Mouse (Mus musculus): Measurements from ENCODE around the gene Scaf4. TPM values are rescaled to one million over a fixed set of nuclear protein-coding genes. Genes with fewer than 3 reads are reported as not detected.

Gene Scaf4
- polyA plus RNA-seq, 1 experiment from 2014 or later, result 25.6 TPM

- Histone ChIP-seq H3K27ac (ENCODE audit: low read length) (no peak overlapping the region), H3K27me3 (replicated peaks; ENCODE audit: control insufficient read depth, insufficient read depth, low read length) (no peaks in the 10 kb centered on the region), H3K36me3 (ENCODE audit: control insufficient read depth, insufficient read depth) (no peaks in the 10 kb centered on the region), H3K4me1 (replicated peaks; ENCODE audit: control insufficient read depth, insufficient read depth, low read length) (no peaks in the 10 kb centered on the region), H3K9me3 (ENCODE audit: control insufficient read depth, low read length) (no peaks in the 10 kb centered on the region), H3K9ac (replicated peaks; ENCODE audit: low read depth, low read length) (no peak overlapping the region), H3K4me3 (replicated peaks; ENCODE audit: low read length) (no peak overlapping the region), H3K4me2 (ENCODE audit: low read length) (no peak overlapping the region)
- WGBS, result 91% methylated on average over 11 of the region's 11 CpGs
- no peak for ATAC-seq
These were observed 69.4 kb downstream of the Scaf4 start for GRCm38 (mm10) chr16:90214731-90215565.

GRCm38 (mm10) chr16:90213477-90214339 lies 70.6 kb downstream of the Scaf4 start:
- Histone ChIP-seq H3K4me1 (replicated peaks; ENCODE audit: control insufficient read depth, insufficient read depth, low read length) (no peaks in the 10 kb centered on the region), H3K9ac (replicated peaks; ENCODE audit: low read depth, low read length) (no peak overlapping the region), H3K4me2 (ENCODE audit: low read length) (no peak overlapping the region), H3K9me3 (ENCODE audit: control insufficient read depth, low read length) (no peaks in the 10 kb centered on the region), H3K27me3 (replicated peaks; ENCODE audit: control insufficient read depth, insufficient read depth, low read length) (no peaks in the 10 kb centered on the region), H3K36me3 (ENCODE audit: control insufficient read depth, insufficient read depth) (no peaks in the 10 kb centered on the region), H3K4me3 (replicated peaks; ENCODE audit: low read length) (no peak overlapping the region), H3K27ac (ENCODE audit: low read length) (no peak overlapping the region)
- 75% methylated on average over 12 of the region's 12 CpGs for WGBS
- ATAC-seq, result no peak

GRCm38 (mm10) chr16:90211767-90212166 lies 72.5 kb downstream of the Scaf4 start:
- H3K27ac ChIP-seq (ENCODE audit: low read length), result no peak overlapping the region
- H3K4me2 ChIP-seq (ENCODE audit: low read length), result no peak overlapping the region
- WGBS, result 88% methylated on average over 8 of the region's 8 CpGs
- no peaks in the 10 kb centered on the region for H3K9me3 ChIP-seq (ENCODE audit: control insufficient read depth, low read length)
- no peaks in the 10 kb centered on the region for H3K36me3 ChIP-seq (ENCODE audit: control insufficient read depth, insufficient read depth)
- no peaks in the 10 kb centered on the region for H3K27me3 ChIP-seq (replicated peaks; ENCODE audit: control insufficient read depth, insufficient read depth, low read length)
- H3K4me3 ChIP-seq (replicated peaks; ENCODE audit: low read length), result no peak overlapping the region
- ATAC-seq, result no peak
- H3K9ac ChIP-seq (replicated peaks; ENCODE audit: low read depth, low read length), result no peak overlapping the region
- H3K4me1 ChIP-seq (replicated peaks; ENCODE audit: control insufficient read depth, insufficient read depth, low read length), result no peaks in the 10 kb centered on the region

- Histone ChIP-seq H3K4me1 (replicated peaks; ENCODE audit: control insufficient read depth, insufficient read depth, low read length) (no peaks in the 10 kb centered on the region), H3K4me2 (ENCODE audit: low read length) (no peak overlapping the region), H3K4me3 (replicated peaks; ENCODE audit: low read length) (no peak overlapping the region), H3K27me3 (replicated peaks; ENCODE audit: control insufficient read depth, insufficient read depth, low read length) (no peaks in the 10 kb centered on the region), H3K27ac (ENCODE audit: low read length) (no peak overlapping the region), H3K36me3 (ENCODE audit: control insufficient read depth, insufficient read depth) (no peaks in the 10 kb centered on the region), H3K9me3 (ENCODE audit: control insufficient read depth, low read length) (no peaks in the 10 kb centered on the region), H3K9ac (replicated peaks; ENCODE audit: low read depth, low read length) (no peak overlapping the region)
- ATAC-seq, result no peak
- 86% methylated on average over 10 of the region's 10 CpGs for WGBS
These were observed 73.6 kb downstream of the Scaf4 start for GRCm38 (mm10) chr16:90210717-90211116.

GRCm38 (mm10) chr16:90208996-90209395 lies 75.3 kb downstream of the Scaf4 start:
- Histone ChIP-seq H3K27me3 (replicated peaks; ENCODE audit: control insufficient read depth, insufficient read depth, low read length) (no peaks in the 10 kb centered on the region), H3K9me3 (ENCODE audit: control insufficient read depth, low read length) (no peaks in the 10 kb centered on the region), H3K27ac (ENCODE audit: low read length) (no peak overlapping the region), H3K4me3 (replicated peaks; ENCODE audit: low read length) (no peak overlapping the region), H3K4me1 (replicated peaks; ENCODE audit: control insufficient read depth, insufficient read depth, low read length) (no peaks in the 10 kb centered on the region), H3K36me3 (ENCODE audit: control insufficient read depth, insufficient read depth) (no peaks in the 10 kb centered on the region), H3K9ac (replicated peaks; ENCODE audit: low read depth, low read length) (no peak overlapping the region), H3K4me2 (ENCODE audit: low read length) (no peak overlapping the region)
- ATAC-seq, result no peak
- 82% methylated on average over 3 of the region's 3 CpGs for WGBS

GRCm38 (mm10) chr16:90204868-90205267 lies 79.4 kb downstream of the Scaf4 start:
- no peaks in the 10 kb centered on the region for H3K9me3 ChIP-seq (ENCODE audit: control insufficient read depth, low read length)
- H3K4me3 ChIP-seq (replicated peaks; ENCODE audit: low read length), result no peak overlapping the region
- no peak overlapping the region for H3K4me2 ChIP-seq (ENCODE audit: low read length)
- no peaks in the 10 kb centered on the region for H3K4me1 ChIP-seq (replicated peaks; ENCODE audit: control insufficient read depth, insufficient read depth, low read length)
- no peaks in the 10 kb centered on the region for H3K27me3 ChIP-seq (replicated peaks; ENCODE audit: control insufficient read depth, insufficient read depth, low read length)
- no peak overlapping the region for H3K9ac ChIP-seq (replicated peaks; ENCODE audit: low read depth, low read length)
- 99% methylated on average over 2 of the region's 2 CpGs for WGBS
- H3K36me3 ChIP-seq (ENCODE audit: control insufficient read depth, insufficient read depth), result no peaks in the 10 kb centered on the region
- no peak for ATAC-seq
- H3K27ac ChIP-seq (ENCODE audit: low read length), result no peak overlapping the region

- no peak overlapping the region for H3K9ac ChIP-seq (replicated peaks; ENCODE audit: low read depth, low read length)
- no peaks in the 10 kb centered on the region for H3K9me3 ChIP-seq (ENCODE audit: control insufficient read depth, low read length)
- H3K4me3 ChIP-seq (replicated peaks; ENCODE audit: low read length), result no peak overlapping the region
- H3K36me3 ChIP-seq (ENCODE audit: control insufficient read depth, insufficient read depth), result no peaks in the 10 kb centered on the region
- no peaks in the 10 kb centered on the region for H3K4me1 ChIP-seq (replicated peaks; ENCODE audit: control insufficient read depth, insufficient read depth, low read length)
- no peak overlapping the region for H3K4me2 ChIP-seq (ENCODE audit: low read length)
- no peak overlapping the region for H3K27ac ChIP-seq (ENCODE audit: low read length)
- WGBS, result 92% methylated on average over 6 of the region's 6 CpGs
- no peak for ATAC-seq
- no peaks in the 10 kb centered on the region for H3K27me3 ChIP-seq (replicated peaks; ENCODE audit: control insufficient read depth, insufficient read depth, low read length)
These were observed 80.9 kb downstream of the Scaf4 start for GRCm38 (mm10) chr16:90203226-90203962.

- ATAC-seq, result no peak
- WGBS, result 71% methylated on average over 19 of the region's 19 CpGs
These were observed 82.2 kb downstream of the Scaf4 start for GRCm38 (mm10) chr16:90202140-90202539.

GRCm38 (mm10) chr16:90199174-90199573 lies 85.1 kb downstream of the Scaf4 start:
- WGBS, result 91% methylated on average over 10 of the region's 10 CpGs
- H3K4me3 ChIP-seq (replicated peaks; ENCODE audit: low read length), result no peak overlapping the region
- no peaks in the 10 kb centered on the region for H3K9me3 ChIP-seq (ENCODE audit: control insufficient read depth, low read length)
- H3K9ac ChIP-seq (replicated peaks; ENCODE audit: low read depth, low read length), result no peak overlapping the region
- 0 out of 2 replicates have a peak, but pooled peaks cover 5% of the 10 kb centered on the region for H3K4me1 ChIP-seq (replicated peaks; ENCODE audit: control insufficient read depth, insufficient read depth, low read length)
- no peaks in the 10 kb centered on the region for H3K27me3 ChIP-seq (replicated peaks; ENCODE audit: control insufficient read depth, insufficient read depth, low read length)
- no peak for ATAC-seq
- no peak overlapping the region for H3K4me2 ChIP-seq (ENCODE audit: low read length)
- H3K27ac ChIP-seq (ENCODE audit: low read length), result no peak overlapping the region
- H3K36me3 ChIP-seq (ENCODE audit: control insufficient read depth, insufficient read depth), result no peaks in the 10 kb centered on the region

More at GRCm38 (mm10) chr16:90202140-90202539, 82.2 kb downstream of the Scaf4 start:
- Histone ChIP-seq H3K36me3 (ENCODE audit: control insufficient read depth, insufficient read depth) (no peaks in the 10 kb centered on the region), H3K4me3 (replicated peaks; ENCODE audit: low read length) (no peak overlapping the region), H3K9me3 (ENCODE audit: control insufficient read depth, low read length) (no peaks in the 10 kb centered on the region), H3K4me1 (replicated peaks; ENCODE audit: control insufficient read depth, insufficient read depth, low read length) (0 out of 2 replicates have a peak, but pooled peaks cover 5% of the 10 kb centered on the region), H3K27me3 (replicated peaks; ENCODE audit: control insufficient read depth, insufficient read depth, low read length) (no peaks in the 10 kb centered on the region), H3K4me2 (ENCODE audit: low read length) (no peak overlapping the region), H3K27ac (ENCODE audit: low read length) (no peak overlapping the region), H3K9ac (replicated peaks; ENCODE audit: low read depth, low read length) (no peak overlapping the region)

Measured in forebrain, embryonic 16.5 days (tissue).